Mouse (Mus musculus) testis, adult 2 months (tissue): Measurements from ENCODE around the gene Jchain.

ENCODE experiments used
- CTCF ChIP-seq: fragments of 200-500 bp; IDR thresholded peaks from 2 replicates; pipeline ENCODE4 v1.5.1; 2012; ENCODE audit warnings: low read depth, mild to moderate bottlenecking, inconsistent platforms, low read length, moderate library complexity; ENCODE audit not compliant: control insufficient read depth, insufficient read depth, insufficient replicate concordance
- POLR2A ChIP-seq: fragments of 200-500 bp; IDR thresholded peaks from 2 replicates; pipeline ENCODE4 v1.6.1; 2012; ENCODE audit warnings: low read depth, mild to moderate bottlenecking, inconsistent platforms, low read length, moderate library complexity; ENCODE audit not compliant: control insufficient read depth

DNA sequence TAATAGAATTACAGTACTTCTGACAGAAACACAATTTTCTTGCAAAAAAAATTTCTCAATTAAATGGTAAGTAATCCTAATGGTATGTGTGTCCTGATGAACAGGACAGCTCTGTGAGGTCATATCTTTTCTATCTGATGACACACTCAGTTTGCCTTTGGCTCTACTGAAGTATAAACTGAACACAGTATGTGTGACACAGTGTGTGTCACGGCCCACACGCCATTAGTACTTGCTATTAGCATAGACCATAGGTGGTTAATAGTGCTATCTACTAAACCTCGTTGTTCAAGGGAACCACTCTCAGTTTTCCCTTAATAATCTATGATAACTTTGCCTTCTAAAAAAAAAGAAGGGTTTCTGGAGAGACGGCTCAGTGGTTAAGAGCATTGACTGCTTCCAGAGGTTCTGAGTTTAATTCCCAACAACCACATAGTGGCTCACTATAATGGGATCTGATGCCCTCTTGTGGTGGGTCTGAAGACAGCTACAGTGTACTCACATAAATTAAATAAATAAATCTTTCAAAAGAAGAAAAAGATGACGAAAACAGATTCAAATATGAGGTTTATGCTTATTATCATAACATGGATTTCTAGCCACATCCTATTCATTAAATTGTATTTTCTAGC is 15.1 kb upstream of the Jchain start:
- TF ChIP-seq CTCF (no peak), POLR2A (no peak)
